Mouse (Mus musculus) forebrain, embryonic 14.5 days (tissue): ENCODE results near the gene Pik3ap1. TPM values are rescaled to one million over a fixed set of nuclear protein-coding genes. Genes with fewer than 3 reads are reported as not detected.

Experiments
- ATAC-seq: fragments of 200-750 bp; cut with Nextera tagmentation; 2 replicates; pipeline ENCODE4 v1.8.0; 2017; ENCODE audit warnings: mild to moderate bottlenecking, moderate library complexity
- DNase-seq: peaks from one replicate; pipeline ENCODE4 v3.0.0-alpha.2; 2015; ENCODE audit warnings: low spot score
- H3K27ac ChIP-seq: fragments of 300-500 bp; sonication (generic); 2 replicates; pipeline ENCODE4 v1.5.1; 2014; ENCODE audit warnings: low read depth, mild to moderate bottlenecking, control low read depth, low read length, moderate library complexity
- H3K27me3 ChIP-seq: fragments of 300-500 bp; sonication (generic); replicated peaks from 2 replicates; pipeline ENCODE4 v1.6.1; 2014; ENCODE audit warnings: low read length, control low read depth, mixed read lengths; ENCODE audit not compliant: control insufficient read depth, insufficient read depth
- H3K36me3 ChIP-seq: fragments of 300-500 bp; sonication (generic); 2 replicates; pipeline ENCODE4 v1.6.1; 2014; ENCODE audit warnings: low read length, control low read depth; ENCODE audit not compliant: control insufficient read depth, insufficient read depth
- H3K4me1 ChIP-seq: fragments of 300-500 bp; sonication (generic); 2 replicates; pipeline ENCODE4 v1.6.1; 2014; ENCODE audit warnings: antibody characterized with exemption, low read length, control low read depth; ENCODE audit not compliant: control insufficient read depth, insufficient read depth
- H3K4me2 ChIP-seq: fragments of 300-500 bp; sonication (generic); 2 replicates; pipeline ENCODE4 v1.6.1; 2014; ENCODE audit warnings: mild to moderate bottlenecking, control low read depth, low read length
- H3K4me3 ChIP-seq: fragments of 300-500 bp; sonication (generic); 2 replicates; pipeline ENCODE4 v1.5.1; 2014; ENCODE audit warnings: low read depth, low read length, control low read depth
- H3K9ac ChIP-seq: fragments of 300-500 bp; sonication (generic); 2 replicates; pipeline ENCODE4 v1.6.1; 2014; ENCODE audit warnings: mild to moderate bottlenecking, low read length, control low read depth, moderate library complexity
- H3K9me3 ChIP-seq: fragments of 300-500 bp; sonication (generic); replicated peaks from 2 replicates; pipeline ENCODE4 v1.6.1; 2016; ENCODE audit warnings: low read length, control low read depth, mixed read lengths; ENCODE audit not compliant: control insufficient read depth
- WGBS: fragments of 180-500 bp; shearing (Covaris S2); extraction: QIAGEN DNeasy Blood & Tissue Kit; methylation state at CpG from one replicate; pipeline ENCODE4 v1.1.7; 2014; 5-methylcytosine and 5-hydroxymethylcytosine counted together
- polyA plus RNA-seq: library from polyadenylated mRNA; unstranded; fragments of >200 nt; fragmentation: Nextera tagmentation; extraction: Ambion mirVana; gene quantifications from 2 replicates; pipeline ENCODE4 v1.2.1, GENCODE M21; 2014

The Pik3ap1 gene
- polyA plus RNA-seq, 1 experiment from 2014 or later: 1.8 TPM

- no peak for DNase-seq
- no peak overlapping the region for H3K27ac ChIP-seq
- H3K4me1 ChIP-seq: no peaks in the 10 kb centered on the region
- WGBS: 10% methylated on average over 2 of the region's 2 CpGs
- H3K27me3 ChIP-seq: no peaks in the 10 kb centered on the region
- no peak overlapping the region for H3K4me3 ChIP-seq
- H3K9ac ChIP-seq: no peak overlapping the region
- no peaks in the 10 kb centered on the region for H3K9me3 ChIP-seq
- H3K4me2 ChIP-seq: no peak overlapping the region
- no peaks in the 10 kb centered on the region for H3K36me3 ChIP-seq
- no peak for ATAC-seq
These were observed 24.4 kb downstream of the Pik3ap1 start for GRCm38 (mm10) chr19:41360459-41360858.

GRCm38 (mm10) chr19:41354287-41354951, 30.5 kb downstream of the Pik3ap1 start:
- Histone ChIP-seq H3K9ac (no peak overlapping the region), H3K4me2 (no peak overlapping the region), H3K4me3 (no peak overlapping the region), H3K4me1 (no peaks in the 10 kb centered on the region), H3K36me3 (no peaks in the 10 kb centered on the region), H3K9me3 (no peaks in the 10 kb centered on the region), H3K27ac (no peak overlapping the region), H3K27me3 (no peaks in the 10 kb centered on the region)
- no peak for DNase-seq
- no peak for ATAC-seq
- WGBS: 89% methylated on average over 17 of the region's 17 CpGs

- Histone ChIP-seq H3K4me2 (no peak overlapping the region), H3K4me1 (peaks cover 7% of the 10 kb centered on the region), H3K27ac (no peak overlapping the region), H3K9me3 (no peaks in the 10 kb centered on the region), H3K4me3 (no peak overlapping the region), H3K36me3 (no peaks in the 10 kb centered on the region), H3K27me3 (no peaks in the 10 kb centered on the region), H3K9ac (no peak overlapping the region)
- WGBS: 90% methylated on average over 3 of the region's 3 CpGs
- DNase-seq (no peak), ATAC-seq (no peak)
These were observed 35.3 kb downstream of the Pik3ap1 start for GRCm38 (mm10) chr19:41349624-41350023.

GRCm38 (mm10) chr19:41348161-41348560, 36.7 kb downstream of the Pik3ap1 start:
- Histone ChIP-seq H3K4me2 (no peak overlapping the region), H3K4me1 (peaks cover 7% of the 10 kb centered on the region), H3K9ac (no peak overlapping the region), H3K27ac (no peak overlapping the region), H3K4me3 (no peak overlapping the region), H3K9me3 (no peaks in the 10 kb centered on the region), H3K27me3 (no peaks in the 10 kb centered on the region), H3K36me3 (no peaks in the 10 kb centered on the region)
- DNase-seq (no peak), ATAC-seq (no peak)
- 89% methylated on average over 3 of the region's 3 CpGs for WGBS

GRCm38 (mm10) chr19:41347326-41347725, 37.6 kb downstream of the Pik3ap1 start:
- H3K4me2 ChIP-seq: no peak overlapping the region
- no peak for DNase-seq
- H3K27me3 ChIP-seq: no peaks in the 10 kb centered on the region
- H3K9me3 ChIP-seq: no peaks in the 10 kb centered on the region
- no peak overlapping the region for H3K27ac ChIP-seq
- no peaks in the 10 kb centered on the region for H3K36me3 ChIP-seq
- WGBS: 71% methylated on average over 4 of the region's 4 CpGs
- no peak overlapping the region for H3K9ac ChIP-seq
- no peak overlapping the region for H3K4me3 ChIP-seq
- no peak for ATAC-seq
- peaks cover 7% of the 10 kb centered on the region for H3K4me1 ChIP-seq

GRCm38 (mm10) chr19:41346099-41346850, 38.6 kb downstream of the Pik3ap1 start:
- Histone ChIP-seq H3K36me3 (no peaks in the 10 kb centered on the region), H3K4me2 (no peak overlapping the region), H3K4me3 (no peak overlapping the region), H3K4me1 (peaks cover 7% of the 10 kb centered on the region), H3K9ac (no peak overlapping the region), H3K27ac (no peak overlapping the region), H3K9me3 (no peaks in the 10 kb centered on the region), H3K27me3 (no peaks in the 10 kb centered on the region)
- no peak for ATAC-seq
- 35% methylated on average over 11 of the region's 11 CpGs for WGBS
- peak; percentile 18 for DNase-seq

- ATAC-seq (no peak), DNase-seq (peak; percentile 7)
- no peak overlapping the region for H3K4me3 ChIP-seq
- H3K4me1 ChIP-seq: peaks cover 7% of the 10 kb centered on the region
- H3K9ac ChIP-seq: no peak overlapping the region
- H3K27me3 ChIP-seq: no peaks in the 10 kb centered on the region
- no peaks in the 10 kb centered on the region for H3K36me3 ChIP-seq
- no peak overlapping the region for H3K4me2 ChIP-seq
- 45% methylated on average over 11 of the region's 11 CpGs for WGBS
- H3K27ac ChIP-seq: no peak overlapping the region
- no peaks in the 10 kb centered on the region for H3K9me3 ChIP-seq
These were observed 39.7 kb downstream of the Pik3ap1 start for GRCm38 (mm10) chr19:41345028-41345741.

GRCm38 (mm10) chr19:41344666-41345027, 40.3 kb downstream of the Pik3ap1 start:
- no peak overlapping the region for H3K27ac ChIP-seq
- 92% methylated on average over 8 of the region's 8 CpGs for WGBS
- DNase-seq: no peak

More at GRCm38 (mm10) chr19:41344666-41345027, 40.3 kb downstream of the Pik3ap1 start:
- H3K4me3 ChIP-seq: no peak overlapping the region
- no peak overlapping the region for H3K9ac ChIP-seq
- H3K36me3 ChIP-seq: no peaks in the 10 kb centered on the region
- ATAC-seq: no peak
- no peaks in the 10 kb centered on the region for H3K27me3 ChIP-seq
- peaks cover 7% of the 10 kb centered on the region for H3K4me1 ChIP-seq
- H3K4me2 ChIP-seq: no peak overlapping the region
- no peaks in the 10 kb centered on the region for H3K9me3 ChIP-seq
